Mouse (Mus musculus) embryonic facial prominence, embryonic 12.5 days (tissue): ENCODE data around the gene Polr3e. TPM values are rescaled to one million over a fixed set of nuclear protein-coding genes. Genes with fewer than 3 reads are reported as not detected.

Source experiments
- ATAC-seq: fragments of 200-750 bp; cut with Nextera tagmentation; 2 replicates; pipeline ENCODE4 v1.8.0; 2017; ENCODE audit not compliant: insufficient number of reproducible peaks, insufficient read depth, low FRiP score, low TSS enrichment
- H3K27ac ChIP-seq: fragments of 300-500 bp; sonication (generic); 2 replicates; pipeline ENCODE4 v1.5.1; 2016; ENCODE audit warnings: mild to moderate bottlenecking
- H3K27me3 ChIP-seq: fragments of 300-500 bp; sonication (generic); 2 replicates; pipeline ENCODE4 v1.6.1; 2016; ENCODE audit warnings: mild to moderate bottlenecking, moderate library complexity
- H3K36me3 ChIP-seq: fragments of 300-500 bp; sonication (generic); 2 replicates; pipeline ENCODE4 v1.6.1; 2016; ENCODE audit warnings: mild to moderate bottlenecking
- H3K4me1 ChIP-seq: fragments of 300-500 bp; sonication (generic); 2 replicates; pipeline ENCODE4 v1.6.1; 2016
- H3K4me2 ChIP-seq: fragments of 300-500 bp; sonication (generic); replicated peaks from 2 replicates; pipeline ENCODE4 v1.6.1; 2016; ENCODE audit warnings: mild to moderate bottlenecking, moderate library complexity
- H3K4me3 ChIP-seq: fragments of 300-500 bp; sonication (generic); 2 replicates; pipeline ENCODE4 v1.5.1; 2016; ENCODE audit warnings: mild to moderate bottlenecking
- H3K9ac ChIP-seq: fragments of 300-500 bp; sonication (generic); 2 replicates; pipeline ENCODE4 v1.6.1; 2016; ENCODE audit warnings: mild to moderate bottlenecking, moderate library complexity
- H3K9me3 ChIP-seq: fragments of 300-500 bp; sonication (generic); 2 replicates; pipeline ENCODE4 v1.6.1; 2016; ENCODE audit warnings: mild to moderate bottlenecking, moderate library complexity
- WGBS: fragments of 180-500 bp; shearing (Covaris S2); methylation state at CpG from one replicate; pipeline ENCODE4 v1.1.7; 2016; 5-methylcytosine and 5-hydroxymethylcytosine counted together
- polyA plus RNA-seq: library from polyadenylated mRNA; unstranded; fragments of >200 nt; fragmentation: Nextera tagmentation; extraction: Ambion mirVana; gene quantifications from 2 replicates; pipeline ENCODE4 v1.2.1, GENCODE M21; 2016

The Polr3e gene
- 41.2 and 42.7 TPM in 2 replicates for polyA plus RNA-seq

- no peaks in the 10 kb centered on the region for H3K27me3 ChIP-seq
- H3K9ac ChIP-seq: peak within 1 kb of the TSS; percentile 91
- peak within 1 kb of the TSS; percentile 81 for H3K27ac ChIP-seq
- 0 out of 2 replicates have a peak, but pooled peaks cover 3% of the 10 kb centered on the region for H3K36me3 ChIP-seq
- no peaks in the 10 kb centered on the region for H3K9me3 ChIP-seq
- WGBS: under 1% methylated on average over 102 of the region's 102 CpGs
- peaks cover 10% of the 10 kb centered on the region; the same call in 1 of the 2 replicates for H3K4me1 ChIP-seq
- ATAC-seq: peak; percentile 87
- peak within 1 kb of the TSS; percentile 94 for H3K4me3 ChIP-seq
- peak within 1 kb of the TSS; percentile 66 for H3K4me2 ChIP-seq
Observed at GRCm38 (mm10) chr7:120917592-120918461, at the start of gene Polr3e. Polr3e (plus strand) TSS chr7:120917744.

DNA sequence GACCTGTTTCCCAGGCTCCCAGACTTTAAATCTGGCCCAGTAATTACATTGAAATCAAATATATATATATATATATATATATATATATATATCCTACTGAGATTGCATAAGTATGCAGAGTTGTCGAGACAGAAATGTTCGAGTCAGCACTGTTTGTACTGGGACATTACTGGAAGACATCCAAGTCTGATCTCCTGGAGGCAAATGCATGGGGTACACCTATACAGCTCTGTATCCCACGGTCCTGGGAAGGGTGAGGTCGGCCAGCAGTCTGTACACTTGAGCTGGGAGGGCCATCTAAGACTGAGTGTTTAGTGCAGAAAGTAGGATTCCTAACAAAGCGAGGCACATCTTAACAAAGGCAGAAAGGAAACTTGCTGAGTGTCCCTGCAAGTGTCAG lies 47.7 kb upstream of the Polr3e start:
- Histone ChIP-seq H3K27ac (peak overlapping the region; percentile 74), H3K9me3 (no peaks in the 10 kb centered on the region), H3K4me3 (no peak overlapping the region), H3K9ac (no peak overlapping the region), H3K27me3 (no peaks in the 10 kb centered on the region), H3K36me3 (no peaks in the 10 kb centered on the region), H3K4me1 (peaks cover 37% of the 10 kb centered on the region), H3K4me2 (no peak overlapping the region)
- 0 out of 2 replicates have a peak, but pooled peaks have one; percentile 32 for ATAC-seq
- WGBS: 50% methylated on average over 5 of the region's 5 CpGs

GRCm38 (mm10) chr7:120870431-120871008 lies 47.0 kb upstream of the Polr3e start:
- 64% methylated on average over 5 of the region's 5 CpGs for WGBS
- no peak for ATAC-seq
- peak overlapping the region; percentile 67 for H3K27ac ChIP-seq
- H3K27me3 ChIP-seq: no peaks in the 10 kb centered on the region
- H3K4me1 ChIP-seq: peaks cover 31% of the 10 kb centered on the region
- H3K36me3 ChIP-seq: no peaks in the 10 kb centered on the region
- no peak overlapping the region for H3K9ac ChIP-seq
- no peak overlapping the region for H3K4me3 ChIP-seq
- H3K4me2 ChIP-seq: no peak overlapping the region
- H3K9me3 ChIP-seq: no peaks in the 10 kb centered on the region

DNA sequence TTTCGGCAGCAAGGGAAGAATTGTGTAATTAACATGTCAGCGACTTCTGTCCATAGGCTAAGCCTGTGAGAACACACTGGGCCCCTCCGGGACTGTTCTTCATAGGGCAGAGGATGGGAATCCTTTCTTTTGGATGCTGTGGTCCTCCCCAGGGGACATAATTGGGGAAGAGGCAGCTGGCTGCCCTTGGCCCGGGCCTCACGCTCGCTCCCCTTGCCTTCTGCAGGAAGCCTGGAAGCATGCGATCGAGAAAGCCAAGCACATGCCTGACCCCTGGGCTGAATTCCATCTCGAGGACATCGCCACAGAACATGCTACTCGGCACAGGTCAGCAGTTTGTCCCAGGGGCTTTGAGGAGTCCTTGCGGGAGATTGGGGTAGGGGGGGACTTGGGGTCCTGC lies 44.5 kb upstream of the Polr3e start:
- no peaks in the 10 kb centered on the region for H3K9me3 ChIP-seq
- 75% methylated on average over 12 of the region's 12 CpGs for WGBS
- no peak overlapping the region for H3K4me2 ChIP-seq
- H3K36me3 ChIP-seq: no peaks in the 10 kb centered on the region
- H3K27ac ChIP-seq: no peak overlapping the region
- no peaks in the 10 kb centered on the region for H3K27me3 ChIP-seq
- no peak for ATAC-seq
- no peak overlapping the region for H3K9ac ChIP-seq
- H3K4me3 ChIP-seq: no peak overlapping the region
- H3K4me1 ChIP-seq: peaks cover 10% of the 10 kb centered on the region; the same call in 1 of the 2 replicates

- no peak overlapping the region for H3K9ac ChIP-seq
- H3K27me3 ChIP-seq: no peaks in the 10 kb centered on the region
- WGBS: 86% methylated on average over 3 of the region's 3 CpGs
- H3K4me2 ChIP-seq: no peak overlapping the region
- H3K4me1 ChIP-seq: peaks cover 10% of the 10 kb centered on the region; the same call in 1 of the 2 replicates
- no peak overlapping the region for H3K27ac ChIP-seq
- no peaks in the 10 kb centered on the region for H3K9me3 ChIP-seq
- no peak for ATAC-seq
- no peaks in the 10 kb centered on the region for H3K36me3 ChIP-seq
- H3K4me3 ChIP-seq: no peak overlapping the region
Observed at GRCm38 (mm10) chr7:120874021-120874420, 43.5 kb upstream of the Polr3e start.

DNA sequence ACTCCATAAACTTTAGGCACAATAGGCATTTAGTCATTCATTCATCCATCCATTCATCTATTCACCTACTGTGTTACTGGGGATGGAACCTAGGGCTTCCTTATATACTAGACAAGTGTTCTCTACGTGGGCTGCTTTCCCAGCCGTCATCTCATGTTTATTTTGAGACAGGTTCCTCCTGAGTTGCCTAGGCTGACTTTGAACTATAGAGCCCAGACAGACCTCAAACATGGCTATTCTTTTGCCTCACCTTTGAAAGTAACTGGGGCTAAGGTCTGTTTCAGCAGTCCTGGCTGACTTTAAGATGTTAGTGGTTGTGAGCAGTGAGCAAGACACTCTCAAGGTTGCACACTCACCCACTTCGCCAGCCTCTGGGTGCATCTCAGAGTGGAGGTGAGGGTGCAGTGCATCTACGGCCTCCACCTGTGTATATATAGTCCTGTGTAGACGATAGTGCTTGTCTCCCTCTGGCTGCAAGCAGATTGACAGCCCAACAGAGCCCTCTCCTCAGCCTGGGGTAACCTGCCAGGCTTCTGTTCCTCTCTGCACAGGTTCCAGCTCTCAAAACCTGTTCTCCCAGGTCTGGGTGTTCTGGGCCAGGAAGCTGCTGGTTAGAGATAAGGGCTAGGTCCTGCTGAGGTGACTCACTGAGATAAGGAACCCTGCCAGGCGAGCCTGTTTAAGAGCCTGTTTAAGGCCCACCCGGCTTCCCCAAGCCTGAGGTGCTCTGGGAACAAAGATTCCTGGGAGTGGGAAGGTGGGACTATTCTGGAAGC lies 42.6 kb upstream of the Polr3e start:
- Histone ChIP-seq H3K4me2 (no peak overlapping the region), H3K27ac (no peak overlapping the region), H3K36me3 (0 out of 2 replicates have a peak, but pooled peaks cover under 1% of the 10 kb centered on the region), H3K4me1 (0 out of 2 replicates have a peak, but pooled peaks cover 5% of the 10 kb centered on the region), H3K9ac (no peak overlapping the region), H3K27me3 (no peaks in the 10 kb centered on the region), H3K4me3 (no peak overlapping the region), H3K9me3 (no peaks in the 10 kb centered on the region)
- WGBS: 70% methylated on average over 7 of the region's 7 CpGs
- no peak for ATAC-seq

GRCm38 (mm10) chr7:120875540-120876388 lies 41.8 kb upstream of the Polr3e start:
- no peak for ATAC-seq

DNA sequence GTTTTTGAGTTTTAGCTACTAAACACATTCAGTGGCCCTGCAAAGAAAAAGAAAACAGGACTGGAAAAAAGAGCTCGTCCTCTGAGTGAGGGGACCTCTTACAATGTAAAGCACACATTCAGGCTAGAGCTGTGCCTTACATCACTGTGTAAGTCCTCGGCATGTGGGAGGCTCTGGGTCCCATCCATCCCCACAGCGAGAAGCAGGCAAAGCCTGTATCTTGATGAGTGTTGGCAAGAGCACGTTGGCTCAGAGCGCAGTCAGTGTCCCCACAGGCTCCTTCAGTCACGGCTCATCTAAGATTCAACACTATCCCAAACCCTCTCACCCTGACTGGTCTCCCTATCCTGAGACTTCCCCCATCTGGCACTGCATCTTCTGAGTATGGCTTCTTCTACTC lies 39.3 kb upstream of the Polr3e start:
- H3K9me3 ChIP-seq: no peaks in the 10 kb centered on the region
- H3K4me2 ChIP-seq: no peak overlapping the region
- H3K27ac ChIP-seq: no peak overlapping the region
- no peaks in the 10 kb centered on the region for H3K4me1 ChIP-seq
- WGBS: 80% methylated on average over 6 of the region's 6 CpGs
- no peaks in the 10 kb centered on the region for H3K27me3 ChIP-seq
- no peak overlapping the region for H3K9ac ChIP-seq
- ATAC-seq: no peak
- H3K36me3 ChIP-seq: peaks cover 11% of the 10 kb centered on the region; the same call in 1 of the 2 replicates
- H3K4me3 ChIP-seq: no peak overlapping the region

More at GRCm38 (mm10) chr7:120875540-120876388, 41.8 kb upstream of the Polr3e start:
- no peak overlapping the region for H3K27ac ChIP-seq
- 69% methylated on average over 3 of the region's 3 CpGs for WGBS
- H3K4me2 ChIP-seq: no peak overlapping the region
- H3K36me3 ChIP-seq: peaks cover 8% of the 10 kb centered on the region; the same call in 1 of the 2 replicates
- no peak overlapping the region for H3K9ac ChIP-seq
- no peak overlapping the region for H3K4me3 ChIP-seq
- H3K27me3 ChIP-seq: no peaks in the 10 kb centered on the region
- H3K9me3 ChIP-seq: no peaks in the 10 kb centered on the region
- H3K4me1 ChIP-seq: 0 out of 2 replicates have a peak, but pooled peaks cover under 1% of the 10 kb centered on the region

- H3K9me3 ChIP-seq: no peaks in the 10 kb centered on the region
- no peak overlapping the region for H3K4me2 ChIP-seq
- no peak overlapping the region for H3K4me3 ChIP-seq
- H3K36me3 ChIP-seq: peaks cover 26% of the 10 kb centered on the region
- no peaks in the 10 kb centered on the region for H3K4me1 ChIP-seq
- H3K9ac ChIP-seq: no peak overlapping the region
- H3K27me3 ChIP-seq: no peaks in the 10 kb centered on the region
- H3K27ac ChIP-seq: no peak overlapping the region
- no peak for ATAC-seq
- WGBS: 94% methylated on average over 3 of the region's 3 CpGs
Observed at GRCm38 (mm10) chr7:120879972-120880371, 37.6 kb upstream of the Polr3e start.

DNA sequence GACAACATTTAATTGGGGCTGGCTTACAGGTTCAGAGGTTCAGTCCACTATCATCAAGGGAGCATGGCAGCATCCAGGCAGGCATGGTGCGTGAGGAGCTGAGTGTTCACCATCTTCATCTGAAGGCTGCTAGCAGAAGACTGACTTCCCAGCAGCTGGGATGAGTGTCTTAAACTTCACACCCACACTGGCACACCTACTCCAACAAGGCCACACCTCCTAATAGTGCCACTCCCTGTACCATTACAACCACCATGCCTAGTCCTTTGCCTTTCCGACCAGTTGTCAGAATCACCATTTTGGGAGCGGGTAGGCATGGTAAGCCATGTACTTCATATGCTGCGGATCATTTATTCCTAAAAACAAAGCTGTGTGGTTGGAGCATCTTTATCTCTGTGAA lies 36.8 kb upstream of the Polr3e start:
- Histone ChIP-seq H3K4me1 (no peaks in the 10 kb centered on the region), H3K4me3 (no peak overlapping the region), H3K9ac (no peak overlapping the region), H3K4me2 (no peak overlapping the region), H3K27me3 (no peaks in the 10 kb centered on the region), H3K27ac (no peak overlapping the region), H3K9me3 (no peaks in the 10 kb centered on the region), H3K36me3 (peaks cover 34% of the 10 kb centered on the region)
- ATAC-seq: no peak
- 96% methylated on average over 4 of the region's 4 CpGs for WGBS

- Histone ChIP-seq H3K27ac (no peak overlapping the region), H3K4me2 (no peak overlapping the region), H3K9ac (no peak overlapping the region), H3K9me3 (no peaks in the 10 kb centered on the region), H3K27me3 (no peaks in the 10 kb centered on the region), H3K36me3 (peaks cover 41% of the 10 kb centered on the region), H3K4me3 (no peak overlapping the region), H3K4me1 (no peaks in the 10 kb centered on the region)
- ATAC-seq: no peak
- WGBS: 65% methylated on average over 2 of the region's 2 CpGs
Observed at GRCm38 (mm10) chr7:120881451-120881850, 36.1 kb upstream of the Polr3e start.
